Mouse (Mus musculus) c-Kit-positive CD71-negative TER-119-negative erythroid progenitor cells, embryonic 14.5 days (primary cell): ENCODE results near the gene Ehmt2.
"Not testable (repeated sequence)": the region's sequence is repeated elsewhere in the genome, so short reads cannot be mapped to it uniquely, and the experiment has no call there.

Experiments used
- DNase-seq: peaks from one replicate; pipeline ENCODE4 v3.0.0-alpha.2; 2013; ENCODE audit warnings: low read depth

Gene Ehmt2

GRCm38 (mm10) chr17:34953904-34954303, 55.6 kb downstream of the Ehmt2 start:
- DNase-seq = no peak

GRCm38 (mm10) chr17:34954831-34955230, 56.6 kb downstream of the Ehmt2 start:
- no peak for DNase-seq

- DNase-seq = no peak
Observed at GRCm38 (mm10) chr17:34955884-34956283, 57.6 kb downstream of the Ehmt2 start.

GRCm38 (mm10) chr17:34956340-34956739, 58.1 kb downstream of the Ehmt2 start:
- no peak for DNase-seq

- DNase-seq = not testable (repeated sequence)
Observed at GRCm38 (mm10) chr17:34957291-34957690, 59.0 kb downstream of the Ehmt2 start.

- not testable (repeated sequence) for DNase-seq
Observed at GRCm38 (mm10) chr17:34957966-34958365, 59.7 kb downstream of the Ehmt2 start.

- DNase-seq = not testable (repeated sequence)
Observed at GRCm38 (mm10) chr17:34958734-34959129, 60.5 kb downstream of the Ehmt2 start.

- not testable (repeated sequence) for DNase-seq
Observed at GRCm38 (mm10) chr17:34959130-34959778, 61.0 kb downstream of the Ehmt2 start, which contains the start of gene Hspa1b. Gene Hspa1b, minus strand, starts transcription at chr17:34959238.

GRCm38 (mm10) chr17:34959881-34960515, 61.7 kb downstream of the Ehmt2 start:
- DNase-seq = no peak

GRCm38 (mm10) chr17:34960702-34961493, 62.6 kb downstream of the Ehmt2 start:
- no peak for DNase-seq

- DNase-seq = no peak
Observed at GRCm38 (mm10) chr17:34962125-34962524, 63.9 kb downstream of the Ehmt2 start.

GRCm38 (mm10) chr17:34962841-34963240, 64.6 kb downstream of the Ehmt2 start:
- no peak for DNase-seq
